Mouse (Mus musculus) natural killer cell, adult 2 months (primary cell): ENCODE measurements around the gene Ckb.

Experiments used
- DNase-seq, 2 experiments: peaks; one replicate each; pipeline ENCODE4 v3.0.0; 2022; ENCODE audit warnings: low spot score in 2 of 2

Gene Ckb

GRCm38 (mm10) chr12:111692899-111693298 lies 20.8 kb upstream of the Ckb start:
- no peak for DNase-seq

GRCm38 (mm10) chr12:111691346-111691872 lies 19.3 kb upstream of the Ckb start:
- DNase-seq: peak; percentile 72 to 82

GRCm38 (mm10) chr12:111689426-111689825 lies 17.3 kb upstream of the Ckb start:
- DNase-seq: no peak

- DNase-seq: no peak
Measured at GRCm38 (mm10) chr12:111688069-111688428, 15.9 kb upstream of the Ckb start.

- no peak for DNase-seq
Measured at GRCm38 (mm10) chr12:111687350-111688068, 15.4 kb upstream of the Ckb start.

- no peak for DNase-seq
Measured at GRCm38 (mm10) chr12:111686390-111686789, 14.3 kb upstream of the Ckb start.

GRCm38 (mm10) chr12:111682806-111683205 lies 10.7 kb upstream of the Ckb start:
- DNase-seq: no peak

- no peak for DNase-seq
Measured at GRCm38 (mm10) chr12:111682003-111682402, 9.9 kb upstream of the Ckb start.

GRCm38 (mm10) chr12:111681305-111681704 lies 9.2 kb upstream of the Ckb start:
- DNase-seq: no peak

- DNase-seq: no peak
Measured at GRCm38 (mm10) chr12:111680661-111681060, 8.5 kb upstream of the Ckb start.

- DNase-seq: no peak
Measured at GRCm38 (mm10) chr12:111678997-111679396, 6.9 kb upstream of the Ckb start.

GRCm38 (mm10) chr12:111678670-111678933 lies 6.5 kb upstream of the Ckb start:
- DNase-seq: no peak

GRCm38 (mm10) chr12:111677882-111678669 lies 5.9 kb upstream of the Ckb start, which contains the start of gene Trmt61a:
Gene Trmt61a (plus strand): TSS chr12:111678105.
- DNase-seq: peak; percentile 79 to 85

GRCm38 (mm10) chr12:111677421-111677820 lies 5.3 kb upstream of the Ckb start:
- DNase-seq: no peak

GRCm38 (mm10) chr12:111675797-111676580 lies 3.9 kb upstream of the Ckb start:
- DNase-seq: no peak

GRCm38 (mm10) chr12:111674850-111675486 lies 2.8 kb upstream of the Ckb start:
- DNase-seq: no peak

- DNase-seq: no peak
Measured at GRCm38 (mm10) chr12:111672581-111672980, 443 bp upstream of the Ckb start.

GRCm38 (mm10) chr12:111671431-111671902 lies 671 bp downstream of the Ckb start:
- DNase-seq: peak; percentile 36 to 43

GRCm38 (mm10) chr12:111670976-111671375 lies 1.2 kb downstream of the Ckb start:
- DNase-seq: no peak

GRCm38 (mm10) chr12:111670371-111670971 lies 1.7 kb downstream of the Ckb start:
- DNase-seq: peak; percentile 28 to 36

- DNase-seq: no peak
Measured at GRCm38 (mm10) chr12:111669961-111670360, 2.2 kb downstream of the Ckb start.
